Mouse (Mus musculus) heart, adult 2 months (tissue): ENCODE results near the gene 2310007B03Rik. TPM values are rescaled to one million over a fixed set of nuclear protein-coding genes. Genes with fewer than 3 reads are reported as not detected.

Experiments
- DNase-seq, 2 experiments: peaks; one replicate each; pipeline ENCODE4 v3.0.0; 2021
- H3K27ac ChIP-seq: fragments of 200-600 bp; 2 replicates; pipeline ENCODE4 v1.8.1; 2022
- H3K27me3 ChIP-seq: fragments of 200-500 bp; 2 replicates; pipeline ENCODE4 v1.6.1; 2012; ENCODE audit warnings: mild to moderate bottlenecking, low read length, inconsistent platforms, mixed read lengths; ENCODE audit not compliant: control insufficient read depth, insufficient read depth
- H3K36me3 ChIP-seq: fragments of 200-500 bp; 2 replicates; pipeline ENCODE4 v1.6.1; 2012; ENCODE audit warnings: low read length, inconsistent platforms; ENCODE audit not compliant: control insufficient read depth, insufficient read depth
- H3K4me1 ChIP-seq: fragments of 200-500 bp; 2 replicates; pipeline ENCODE4 v1.6.1; 2011; ENCODE audit warnings: low read length; ENCODE audit not compliant: control insufficient read depth, insufficient read depth
- H3K4me3 ChIP-seq: fragments of 200-600 bp; 2 replicates; pipeline ENCODE4 v1.8.1; 2022
- H3K79me2 ChIP-seq: fragments of 200-500 bp; replicated peaks from 2 replicates; pipeline ENCODE4 v1.6.1; 2012; ENCODE audit warnings: mild to moderate bottlenecking, inconsistent platforms, low read length, moderate library complexity, mixed read lengths; ENCODE audit not compliant: control insufficient read depth, insufficient read depth
- H3K9ac ChIP-seq: fragments of 200-500 bp; 2 replicates; pipeline ENCODE4 v1.6.1; 2012; ENCODE audit warnings: low read depth, mild to moderate bottlenecking, control low read depth, inconsistent platforms, low read length, mixed read lengths
- CTCF ChIP-seq: fragments of 200-600 bp; IDR thresholded peaks from 2 replicates; pipeline ENCODE4 v1.8.1; 2022; ENCODE audit warnings: antibody characterized with exemption, mild to moderate bottlenecking, moderate library complexity
- EP300 ChIP-seq: fragments of 200-500 bp; IDR thresholded peaks from 2 replicates; pipeline ENCODE4 v1.6.1; 2011; ENCODE audit warnings: low read depth, low read length, control low read depth; ENCODE audit not compliant: insufficient read depth
- POLR2A ChIP-seq: fragments of 200-500 bp; IDR thresholded peaks from 2 replicates; pipeline ENCODE4 v1.6.1; 2011; ENCODE audit warnings: mild to moderate bottlenecking, low read depth, low read length, control low read depth; ENCODE audit not compliant: insufficient read depth
- WGBS: fragments of 180-500 bp; shearing (Covaris S2); methylation state at CpG from one replicate; pipeline ENCODE4 v1.1.7; 2018; 5-methylcytosine and 5-hydroxymethylcytosine counted together
- intact Hi-C: fragments of 180-260 bp; cut with DNase I; formaldehyde crosslinking; loops from one replicate; pipeline ENCODE4 v1.15.1; 2025
- polyA plus RNA-seq: library from polyadenylated mRNA; depleted of rRNA; stranded (reverse); fragments of >200 nt; gene quantifications from 2 replicates; pipeline ENCODE4 v1.2.3, GENCODE M21; 2012; rRNA removed
- total RNA-seq, 2 experiments: library from RNA; stranded (reverse); gene quantifications; 2 replicates each; pipeline ENCODE4 v1.2.3; 2021

Gene 2310007B03Rik
- total and polyA plus RNA-seq, 3 experiments, result 0.82 TPM; not detected in 2

- DNase-seq, result no peak
- Histone ChIP-seq H3K36me3 (no peaks in the 10 kb centered on the region), H3K27me3 (no peaks in the 10 kb centered on the region), H3K4me1 (no peaks in the 10 kb centered on the region), H3K27ac (no peak overlapping the region), H3K79me2 (no peaks in the 10 kb centered on the region), H3K9ac (no peak overlapping the region), H3K4me3 (no peak overlapping the region)
- TF ChIP-seq CTCF (no peak), POLR2A (no peak), EP300 (no peak)
- intact Hi-C loops, result no loop called here
- WGBS, result 42% methylated on average over 4 of the region's 4 CpGs
Observed at GRCm38 (mm10) chr1:93118816-93119215, 41.9 kb downstream of the 2310007B03Rik start.

DNA sequence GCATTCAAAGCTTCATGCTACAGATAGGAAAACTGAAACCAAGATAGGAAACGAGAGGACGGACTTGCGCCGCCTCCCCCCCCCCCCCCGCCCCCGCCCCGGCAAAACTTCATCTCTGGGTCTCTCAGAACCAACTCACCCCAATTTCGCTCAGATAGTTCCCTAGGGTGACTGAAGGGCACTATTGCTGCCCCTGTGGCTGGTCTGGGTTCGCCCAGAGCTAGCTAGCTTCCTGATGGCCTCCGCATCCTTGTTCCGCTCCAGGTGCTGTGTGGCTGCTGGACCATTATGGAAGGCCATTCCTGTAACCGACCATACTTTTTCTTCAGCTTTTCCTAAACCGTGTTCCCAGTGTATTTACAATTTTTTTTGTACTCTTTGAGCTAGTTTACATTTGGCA, 45.3 kb downstream of the 2310007B03Rik start:
- intact Hi-C loops, result no loop called here
- Histone ChIP-seq H3K27ac (no peak overlapping the region), H3K4me1 (no peaks in the 10 kb centered on the region), H3K27me3 (peaks cover 3% of the 10 kb centered on the region), H3K9ac (no peak overlapping the region), H3K79me2 (no peaks in the 10 kb centered on the region), H3K4me3 (peak overlapping the region; percentile 11; the same call in 1 of the 2 replicates), H3K36me3 (no peaks in the 10 kb centered on the region)
- TF ChIP-seq POLR2A, result no peak
- no peak for TF ChIP-seq EP300
- TF ChIP-seq CTCF, result no peak
- no peak for DNase-seq
- WGBS, result 32% methylated on average over 13 of the region's 13 CpGs

DNA sequence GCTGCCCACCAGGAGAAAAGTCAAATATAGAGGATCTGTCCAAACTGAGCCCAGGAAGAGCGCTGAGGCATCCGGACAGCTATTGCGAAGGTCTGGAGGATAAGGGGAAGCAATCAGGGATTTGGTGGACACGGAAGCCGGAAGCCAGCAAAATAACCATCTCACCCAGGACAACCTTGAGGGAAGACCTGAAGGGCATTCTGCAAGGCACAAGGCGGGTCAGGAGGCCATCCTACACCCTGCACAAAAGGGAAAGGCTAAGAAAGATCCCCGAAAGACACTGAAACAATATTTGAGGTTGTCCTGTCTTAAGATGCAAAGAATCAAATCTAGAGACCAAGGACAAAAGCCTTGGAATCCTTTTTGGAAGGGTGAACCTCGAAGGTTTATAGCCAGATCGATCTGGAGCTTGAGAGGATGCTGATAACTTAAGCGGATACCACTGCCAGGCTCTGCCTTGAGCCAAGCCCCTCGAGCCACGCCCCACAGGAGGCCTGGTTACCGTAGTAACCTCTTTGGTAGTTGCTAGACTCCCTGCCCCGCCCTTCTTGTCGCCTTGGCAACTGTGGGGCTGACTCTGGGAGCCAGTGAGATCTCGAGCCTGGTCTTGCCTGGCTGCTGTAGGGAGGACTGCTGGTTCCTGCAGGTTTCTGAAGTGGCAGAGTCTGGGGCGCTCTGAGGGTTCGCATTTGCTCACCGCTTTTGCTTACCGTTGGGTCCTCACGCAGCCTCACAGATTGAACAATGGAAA, 45.9 kb downstream of the 2310007B03Rik start:
- 32% methylated on average over 21 of the region's 21 CpGs for WGBS
- H3K4me1 ChIP-seq, result no peaks in the 10 kb centered on the region
- H3K9ac ChIP-seq, result no peak overlapping the region
- intact Hi-C loops, result no loop called here
- peaks cover 3% of the 10 kb centered on the region for H3K27me3 ChIP-seq
- H3K27ac ChIP-seq, result no peak overlapping the region
- no peaks in the 10 kb centered on the region for H3K36me3 ChIP-seq
- TF ChIP-seq POLR2A, result no peak
- no peak for TF ChIP-seq EP300
- TF ChIP-seq CTCF, result no peak
- DNase-seq, result peak; percentile 39 to 56
- H3K79me2 ChIP-seq, result no peaks in the 10 kb centered on the region
- peak overlapping the region; percentile 11; the same call in 1 of the 2 replicates for H3K4me3 ChIP-seq

GRCm38 (mm10) chr1:93102700-93103099, 58.0 kb downstream of the 2310007B03Rik start:
- no peak overlapping the region for H3K4me3 ChIP-seq
- no peak for DNase-seq
- no peak overlapping the region for H3K9ac ChIP-seq
- intact Hi-C loops, result no loop called here
- no peak overlapping the region for H3K27ac ChIP-seq
- no peaks in the 10 kb centered on the region for H3K36me3 ChIP-seq
- no peaks in the 10 kb centered on the region for H3K79me2 ChIP-seq
- H3K27me3 ChIP-seq, result peaks cover 9% of the 10 kb centered on the region
- TF ChIP-seq CTCF (no peak), POLR2A (no peak), EP300 (no peak)
- no peaks in the 10 kb centered on the region for H3K4me1 ChIP-seq
- WGBS, result 71% methylated on average over 7 of the region's 7 CpGs

DNA sequence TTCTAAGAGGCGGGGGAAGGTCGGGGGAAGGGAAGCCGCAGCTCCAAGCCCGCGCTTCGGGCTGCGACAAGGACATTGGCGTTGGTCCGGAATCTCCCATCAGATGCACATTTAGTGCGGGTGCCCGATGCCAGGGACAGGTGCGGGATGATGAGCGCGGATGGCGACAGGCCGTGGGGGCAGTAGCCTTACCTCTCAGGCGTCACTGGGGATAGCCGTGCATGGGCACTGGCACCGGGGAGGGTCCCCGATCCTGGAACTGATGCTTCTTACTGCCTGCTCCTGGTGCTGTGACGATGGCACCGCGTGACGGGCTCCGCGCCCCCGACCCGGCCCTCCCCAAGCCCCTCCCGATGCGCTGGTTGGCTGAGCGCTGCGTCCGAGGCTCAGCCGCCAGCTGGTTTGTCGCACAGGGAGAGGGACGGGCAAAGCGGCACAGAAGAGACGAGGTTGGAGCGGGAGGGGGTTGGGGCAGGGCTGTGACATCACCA, 59.1 kb downstream of the 2310007B03Rik start, which contains the start of gene Kif1a:
Gene Kif1a, minus strand, starts transcription at position 381 of the 491 bp plus-strand sequence.
- intact Hi-C loops, result no loop called here
- H3K27me3 ChIP-seq, result peaks cover 9% of the 10 kb centered on the region
- H3K36me3 ChIP-seq, result no peaks in the 10 kb centered on the region
- peak within 1 kb of the TSS; percentile 46 for H3K9ac ChIP-seq
- peak in 1 of 2 experiments; percentile 37 for DNase-seq
- TF ChIP-seq EP300, result no peak
- TF ChIP-seq CTCF, result no peak
- TF ChIP-seq POLR2A, result no peak
- H3K79me2 ChIP-seq, result no peaks in the 10 kb centered on the region
- H3K27ac ChIP-seq, result no peak within 1 kb of the TSS
- WGBS, result under 1% methylated on average over 39 of the region's 39 CpGs
- no peaks in the 10 kb centered on the region for H3K4me1 ChIP-seq
- H3K4me3 ChIP-seq, result peak within 1 kb of the TSS; percentile 50

Other genes starting within 250 kb of the 2310007B03Rik start
- gene Capn10, start 226.6 kb downstream of the 2310007B03Rik start, total RNA-seq, result 1 to 10 TPM; 5.0 to 5.6 TPM
- gene Capn10, start 226.6 kb downstream of the 2310007B03Rik start, polyA plus RNA-seq, result 7.7 and 9.1 TPM in 2 replicates
- 1 to 10 TPM in 1 of 2 experiments, under 1 TPM in 1; 0.50 to 1.0 TPM for gene Gpr35, start 210.1 kb downstream of the 2310007B03Rik start, total RNA-seq
- 1.1 and 1.2 TPM in 2 replicates for gene Gpr35, start 210.1 kb downstream of the 2310007B03Rik start, polyA plus RNA-seq
- not detected for gene Aqp12, start 154.6 kb downstream of the 2310007B03Rik start, total RNA-seq
- gene Aqp12, start 154.6 kb downstream of the 2310007B03Rik start, polyA plus RNA-seq, result not detected in 2 replicates
- gene Kif1a, start 59.0 kb downstream of the 2310007B03Rik start, total RNA-seq, result 1 to 10 TPM; 1.2 to 2.0 TPM
- 1.4 and 1.8 TPM in 2 replicates for gene Kif1a, start 59.0 kb downstream of the 2310007B03Rik start, polyA plus RNA-seq
- gene Agxt, start 25.7 kb downstream of the 2310007B03Rik start, total RNA-seq, result not detected
- 0.23 TPM in 1 of 2 replicates, not detected in the other for gene Agxt, start 25.7 kb downstream of the 2310007B03Rik start, polyA plus RNA-seq
- under 1 TPM in 1 of 2 experiments, not detected in 1; 0.09 TPM for gene Crocc2, start 7.8 kb upstream of the 2310007B03Rik start, total RNA-seq
- gene Crocc2, start 7.8 kb upstream of the 2310007B03Rik start, polyA plus RNA-seq, result 0.20 and 0.35 TPM in 2 replicates
- 1 to 10 TPM; 7.2 to 7.6 TPM for gene Sned1, start 74.9 kb upstream of the 2310007B03Rik start, total RNA-seq
- gene Sned1, start 74.9 kb upstream of the 2310007B03Rik start, polyA plus RNA-seq, result 8.9 and 14.3 TPM in 2 replicates
- gene Mterf4, start 145.0 kb upstream of the 2310007B03Rik start, total RNA-seq, result 10 to 100 TPM; 13.6 to 14.6 TPM
- 8.9 and 12.0 TPM in 2 replicates for gene Mterf4, start 145.0 kb upstream of the 2310007B03Rik start, polyA plus RNA-seq
- gene Ppp1r7, start 181.9 kb upstream of the 2310007B03Rik start, total RNA-seq, result 10 to 100 TPM; 22.7 to 24.1 TPM
- gene Ppp1r7, start 181.9 kb upstream of the 2310007B03Rik start, polyA plus RNA-seq, result 2.9 and 4.2 TPM in 2 replicates
- under 1 TPM; 0.10 to 0.27 TPM for gene Pask, start 182.5 kb upstream of the 2310007B03Rik start, total RNA-seq
- gene Pask, start 182.5 kb upstream of the 2310007B03Rik start, polyA plus RNA-seq, result 0.39 and 1.00 TPM in 2 replicates
- gene Ano7, start 213.0 kb upstream of the 2310007B03Rik start, total RNA-seq, result not detected
- 0.04 TPM in 1 of 2 replicates, not detected in the other for gene Ano7, start 213.0 kb upstream of the 2310007B03Rik start, polyA plus RNA-seq